Mouse (Mus musculus) liver, adult 2 months (tissue): ENCODE measurements around the gene Pik3ap1.

Experiments used
- CTCF ChIP-seq: fragments of 200-500 bp; IDR thresholded peaks from 2 replicates; pipeline ENCODE4 v1.5.1; 2011; ENCODE audit warnings: low read depth, low read length, control low read depth
- POLR2A ChIP-seq: fragments of 200-500 bp; IDR thresholded peaks from 2 replicates; pipeline ENCODE4 v1.6.1; 2011; ENCODE audit warnings: low read length, control low read depth; ENCODE audit not compliant: insufficient read depth; ENCODE audit errors: extremely low read depth

DNA sequence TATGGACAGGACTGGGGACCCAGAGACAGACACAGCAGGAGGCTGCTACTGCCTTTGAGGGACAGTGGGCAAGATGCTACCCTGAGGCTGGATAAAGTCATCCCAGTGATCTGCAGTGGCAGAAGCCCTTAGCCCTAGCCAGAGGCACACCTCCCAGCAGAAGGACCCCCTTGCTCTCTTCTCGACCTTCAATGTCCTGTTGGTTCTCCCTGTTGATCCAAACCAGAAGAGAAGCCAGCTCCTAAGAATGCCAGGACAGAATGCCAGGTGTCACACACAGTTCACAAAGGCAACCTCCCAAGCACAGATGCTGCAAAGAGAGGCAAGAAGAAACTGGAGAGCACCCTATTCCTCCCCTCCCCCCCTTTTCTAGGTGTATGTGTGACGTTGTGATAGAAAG is 33.9 kb upstream of the Pik3ap1 start:
- TF ChIP-seq POLR2A (no peak), CTCF (no peak)
